In genomic region chr12:77429381-77429780, GRCm38 (mm10) we compare ENCODE assay signal across 24 mouse cellular contexts.
DNase-seq lines count a peak whose midpoint lies in the region; ATAC-seq lines count a peak whose summit lies in the region.
"Had no signal": no experiment of that assay in that cellular context is flagged by ENCODE, and none has a peak within 500 bp of the region (broad histone marks: within the 10 kb centered on the region; RNA-seq: fewer than 3 reads in every experiment).

No protein-coding gene starts in this region.

- H3K4me2 ChIP-seq in midbrain, embryonic 11.5 days: no peak overlapping the region
- no peak overlapping the region for H3K4me2 ChIP-seq in midbrain, embryonic 14.5 days (ENCODE audit: low read length)
- H3K4me2 ChIP-seq: embryonic facial prominence, embryonic 12.5 days; forebrain, embryonic 13.5 days; forebrain, embryonic 15.5 days had no signal

- no peak overlapping the region for H3K27ac ChIP-seq in midbrain, embryonic 11.5 days (ENCODE audit: low read depth, low read length)
- no peak overlapping the region for H3K27ac ChIP-seq in midbrain, embryonic 14.5 days (replicated peaks; ENCODE audit: low read depth, low read length)
- H3K27ac ChIP-seq: embryonic facial prominence, embryonic 10.5 days; embryonic facial prominence, embryonic 12.5 days; forebrain, embryonic 13.5 days; forebrain, embryonic 15.5 days had no signal

- no peaks in the 10 kb centered on the region for H3K36me3 ChIP-seq in midbrain, embryonic 11.5 days (ENCODE audit: control insufficient read depth, insufficient read depth, low read length)
- H3K36me3 ChIP-seq in midbrain, embryonic 14.5 days (ENCODE audit: control insufficient read depth, insufficient read depth, low read length): no peaks in the 10 kb centered on the region
- H3K36me3 ChIP-seq: embryonic facial prominence, embryonic 10.5 days; embryonic facial prominence, embryonic 12.5 days; forebrain, embryonic 15.5 days had no signal

- peak; percentile 39 for DNase-seq in midbrain, embryonic 11.5 days (ENCODE audit: low spot score, missing footprints)
- DNase-seq in midbrain, embryonic 14.5 days: no peak
- DNase-seq in thymus, postnatal 14 days: no peak
- DNase-seq in urinary bladder, postnatal 25 days (ENCODE audit: low spot score): no peak
- DNase-seq: adrenal gland, adult 8-10 months; adrenal gland, postnatal 14 days; adrenal gland, postnatal 36 days; B cell, adult 2 months; cerebellum, adult 11-12 months; cerebellum, adult 2 months; cerebellum, adult 9-10 months; cerebellum, postnatal 10 days; cerebellum, postnatal 25 days; forebrain, postnatal 0 days had no signal

- H3K27me3 ChIP-seq in midbrain, embryonic 11.5 days (ENCODE audit: control insufficient read depth, insufficient read depth, low read length): no peaks in the 10 kb centered on the region
- no peaks in the 10 kb centered on the region for H3K27me3 ChIP-seq in midbrain, embryonic 14.5 days (ENCODE audit: control insufficient read depth, insufficient read depth, low read length)
- H3K27me3 ChIP-seq: CH12.LX; embryonic facial prominence, embryonic 12.5 days; forebrain, embryonic 13.5 days; forebrain, embryonic 15.5 days; Patski had no signal

- ATAC-seq in midbrain, embryonic 11.5 days (ENCODE audit: low FRiP score): no peak
- no peak for ATAC-seq in midbrain, embryonic 14.5 days (ENCODE audit: low FRiP score, low TSS enrichment)
- ATAC-seq in megakaryocyte progenitor cell, adult 5-6 weeks (replicated peaks; ENCODE audit: poor library complexity): peak; percentile 48; the same call in 1 of the 2 replicates
- ATAC-seq: activated CD4-positive, CD25-positive, alpha-beta regulatory T cell, adult 4 months; CD4-positive, CD25-positive, alpha-beta regulatory T cell, adult 4 months; forebrain, embryonic 13.5 days; forebrain, embryonic 15.5 days; forebrain, postnatal 0 days; Patski had no signal

- H3K4me3 ChIP-seq in midbrain, embryonic 11.5 days (ENCODE audit: low read depth, low read length): no peak overlapping the region
- no peak overlapping the region for H3K4me3 ChIP-seq in midbrain, embryonic 14.5 days (replicated peaks; ENCODE audit: low read depth, low read length)
- H3K4me3 ChIP-seq: embryonic facial prominence, embryonic 10.5 days; embryonic facial prominence, embryonic 12.5 days; forebrain, embryonic 13.5 days; forebrain, embryonic 15.5 days had no signal

- no peak overlapping the region for H3K9ac ChIP-seq in midbrain, embryonic 11.5 days (ENCODE audit: low read length)
- no peak overlapping the region for H3K9ac ChIP-seq in midbrain, embryonic 14.5 days (replicated peaks; ENCODE audit: low read length)
- H3K9ac ChIP-seq: embryonic facial prominence, embryonic 12.5 days; forebrain, embryonic 13.5 days; forebrain, embryonic 15.5 days; forebrain, postnatal 0 days had no signal

- H3K9me3 ChIP-seq in midbrain, embryonic 11.5 days (ENCODE audit: control insufficient read depth, low read length): no peaks in the 10 kb centered on the region
- no peaks in the 10 kb centered on the region for H3K9me3 ChIP-seq in midbrain, embryonic 14.5 days (ENCODE audit: control insufficient read depth, low read length)
- H3K9me3 ChIP-seq: embryonic facial prominence, embryonic 10.5 days; embryonic facial prominence, embryonic 12.5 days; forebrain, embryonic 13.5 days; forebrain, embryonic 15.5 days; G1E had no signal

- H3K4me1 ChIP-seq in midbrain, embryonic 11.5 days (ENCODE audit: control insufficient read depth, insufficient read depth, low read length): no peaks in the 10 kb centered on the region; the same call in 1 of the 2 replicates
- peaks cover 4% of the 10 kb centered on the region; the same call in 1 of the 2 replicates for H3K4me1 ChIP-seq in midbrain, embryonic 14.5 days (ENCODE audit: control insufficient read depth, insufficient read depth, low read length)
- H3K4me1 ChIP-seq: embryonic facial prominence, embryonic 10.5 days; embryonic facial prominence, embryonic 12.5 days; forebrain, embryonic 13.5 days; forebrain, embryonic 15.5 days had no signal
